Mouse (Mus musculus): ENCODE results near the gene Atpif1. TPM values are rescaled to one million over a fixed set of nuclear protein-coding genes. Genes with fewer than 3 reads are reported as not detected.
A peak's percentile ranks its signal among the peaks of the same experiment; 100 is the strongest.
"Not testable (repeated sequence)": the region's sequence is repeated elsewhere in the genome, so short reads cannot be mapped to it uniquely, and the experiment has no call there.

Atpif1 gene
- polyA plus RNA-seq, 1 experiment, result not detected

DNA sequence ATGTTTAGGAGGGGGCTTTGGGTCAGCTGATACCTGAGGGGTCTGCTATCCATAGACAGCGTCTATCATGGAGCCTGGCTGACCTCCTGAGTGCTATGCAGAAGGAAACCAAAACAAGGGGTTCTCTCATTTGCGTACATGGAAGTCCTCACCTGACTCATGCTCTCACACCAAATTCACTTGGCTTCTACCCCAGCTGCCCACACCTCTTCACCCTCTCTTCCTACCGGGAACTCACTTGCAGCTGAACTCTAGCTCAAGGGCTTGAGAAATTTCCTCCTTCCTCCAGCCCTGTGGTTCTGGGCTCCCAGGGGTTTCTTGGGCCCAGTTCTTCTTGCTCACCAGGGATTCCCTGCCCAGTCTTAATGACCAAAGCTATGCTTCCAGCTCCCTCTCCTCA lies 29.8 kb upstream of the Atpif1 start:
- Histone ChIP-seq H3K4me1 (ENCODE audit: control insufficient read depth, insufficient read depth, low read length) (peaks cover 4% of the 10 kb centered on the region; the same call in 1 of the 2 replicates), H3K27ac (ENCODE audit: insufficient read depth, low read depth, low read length) (no peak overlapping the region), H3K4me3 (ENCODE audit: insufficient read depth, low read depth, low read length) (no peak overlapping the region)
- WGBS, result 72% methylated on average over 3 of the region's 3 CpGs
- TF ChIP-seq POLR2A (IDR thresholded peaks at IDR 0.05; ENCODE audit: insufficient read depth, low read depth, low read length) (no peak), CTCF (IDR thresholded peaks at IDR 0.05; ENCODE audit: insufficient read depth, low read depth, low read length) (no peak)

DNA sequence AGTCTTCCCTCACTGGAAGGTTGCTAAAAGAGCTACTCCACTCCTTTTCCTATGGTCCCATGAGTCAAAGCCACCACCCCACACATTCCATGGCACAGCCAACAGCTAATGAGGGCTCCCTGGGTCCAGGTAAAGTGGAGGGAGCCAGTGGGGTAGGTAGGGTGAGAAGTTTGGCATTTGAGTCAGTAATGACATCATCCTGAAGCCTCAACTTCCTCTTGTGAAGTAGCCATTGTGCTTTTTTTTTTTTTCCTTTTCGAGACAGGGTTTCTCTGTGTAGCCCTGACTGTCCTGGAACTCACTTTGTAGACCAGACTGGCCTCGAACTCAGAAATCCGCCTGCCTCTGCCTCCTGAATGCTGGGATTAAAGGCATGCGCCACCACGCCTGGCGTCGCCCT lies 22.1 kb upstream of the Atpif1 start:
- not testable (repeated sequence) for H3K27ac ChIP-seq (ENCODE audit: insufficient read depth, low read depth, low read length); H3K4me3 ChIP-seq (ENCODE audit: insufficient read depth, low read depth, low read length)
- peaks cover 11% of the 10 kb centered on the region; the same call in 1 of the 2 replicates for H3K4me1 ChIP-seq (ENCODE audit: control insufficient read depth, insufficient read depth, low read length)
- whole genome bisulfite sequencing, result 92% methylated on average over 7 of the region's 7 CpGs

- no peak overlapping the region for H3K27ac ChIP-seq (ENCODE audit: insufficient read depth, low read depth, low read length)
- WGBS, result 63% methylated on average over 8 of the region's 8 CpGs
- H3K4me1 ChIP-seq (ENCODE audit: control insufficient read depth, insufficient read depth, low read length), result peaks cover 11% of the 10 kb centered on the region; the same call in 1 of the 2 replicates
- no peak for TF ChIP-seq CTCF (IDR thresholded peaks at IDR 0.05; ENCODE audit: insufficient read depth, low read depth, low read length)
- no peak for TF ChIP-seq POLR2A (IDR thresholded peaks at IDR 0.05; ENCODE audit: insufficient read depth, low read depth, low read length)
- no peak overlapping the region for H3K4me3 ChIP-seq (ENCODE audit: insufficient read depth, low read depth, low read length)
These were observed 21.2 kb upstream of the Atpif1 start for GRCm38 (mm10) chr4:132554653-132555052.

- Histone ChIP-seq H3K27ac (ENCODE audit: insufficient read depth, low read depth, low read length) (no peak overlapping the region), H3K4me1 (ENCODE audit: control insufficient read depth, insufficient read depth, low read length) (peaks cover 11% of the 10 kb centered on the region; the same call in 1 of the 2 replicates), H3K4me3 (ENCODE audit: insufficient read depth, low read depth, low read length) (no peak overlapping the region)
- no peak for TF ChIP-seq POLR2A (IDR thresholded peaks at IDR 0.05; ENCODE audit: insufficient read depth, low read depth, low read length)
- no peak for TF ChIP-seq CTCF (IDR thresholded peaks at IDR 0.05; ENCODE audit: insufficient read depth, low read depth, low read length)
- WGBS, result 71% methylated on average over 5 of the region's 5 CpGs
These were observed 20.8 kb upstream of the Atpif1 start for GRCm38 (mm10) chr4:132554221-132554620.

- Histone ChIP-seq H3K4me1 (ENCODE audit: control insufficient read depth, insufficient read depth, low read length) (peaks cover 5% of the 10 kb centered on the region; the same call in 1 of the 2 replicates), H3K27ac (ENCODE audit: insufficient read depth, low read depth, low read length) (no peak overlapping the region), H3K4me3 (ENCODE audit: insufficient read depth, low read depth, low read length) (no peak overlapping the region)
- peak; percentile 36; the same call in 1 of the 2 replicates for TF ChIP-seq CTCF (IDR thresholded peaks at IDR 0.05; ENCODE audit: insufficient read depth, low read depth, low read length)
- no peak for TF ChIP-seq POLR2A (IDR thresholded peaks at IDR 0.05; ENCODE audit: insufficient read depth, low read depth, low read length)
- WGBS, result 23% methylated on average over 8 of the region's 8 CpGs
These were observed 12.4 kb upstream of the Atpif1 start for GRCm38 (mm10) chr4:132545851-132546250.

DNA sequence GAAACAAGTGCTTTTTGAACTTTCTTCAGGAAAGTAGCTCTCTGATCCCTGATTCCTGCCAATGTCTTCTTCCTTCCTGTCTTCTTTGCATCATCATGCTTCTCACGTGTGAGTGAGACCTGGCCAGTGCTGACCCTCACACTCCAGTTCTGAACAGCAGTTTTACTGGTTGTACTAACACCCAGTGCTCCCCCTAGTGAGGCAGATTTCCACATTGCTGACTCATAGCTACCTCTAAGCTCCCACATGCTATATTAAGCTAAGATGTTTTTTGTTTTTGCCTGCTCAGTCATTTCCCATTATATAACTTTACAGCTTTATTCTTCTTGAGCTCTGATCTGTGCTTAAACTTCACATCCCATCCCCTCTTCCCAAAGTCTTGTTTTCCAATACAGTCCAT lies 9.3 kb upstream of the Atpif1 start:
- H3K4me1 ChIP-seq (ENCODE audit: control insufficient read depth, insufficient read depth, low read length), result peaks cover 6% of the 10 kb centered on the region; the same call in 1 of the 2 replicates
- 46% methylated on average over 1 of the region's 1 CpGs for WGBS
- no peak overlapping the region for H3K4me3 ChIP-seq (ENCODE audit: insufficient read depth, low read depth, low read length)
- peak overlapping the region; percentile 13; the same call in 1 of the 2 replicates for H3K27ac ChIP-seq (ENCODE audit: insufficient read depth, low read depth, low read length)
- TF ChIP-seq POLR2A (IDR thresholded peaks at IDR 0.05; ENCODE audit: insufficient read depth, low read depth, low read length) (no peak), CTCF (IDR thresholded peaks at IDR 0.05; ENCODE audit: insufficient read depth, low read depth, low read length) (no peak)

GRCm38 (mm10) chr4:132541413-132541812 lies 8.0 kb upstream of the Atpif1 start:
- peaks cover 13% of the 10 kb centered on the region; the same call in 1 of the 2 replicates for H3K4me1 ChIP-seq (ENCODE audit: control insufficient read depth, insufficient read depth, low read length)
- H3K27ac ChIP-seq (ENCODE audit: insufficient read depth, low read depth, low read length), result no peak overlapping the region
- TF ChIP-seq POLR2A (IDR thresholded peaks at IDR 0.05; ENCODE audit: insufficient read depth, low read depth, low read length) (no peak), CTCF (IDR thresholded peaks at IDR 0.05; ENCODE audit: insufficient read depth, low read depth, low read length) (no peak)
- 82% methylated on average over 4 of the region's 4 CpGs for WGBS
- no peak overlapping the region for H3K4me3 ChIP-seq (ENCODE audit: insufficient read depth, low read depth, low read length)

- Histone ChIP-seq H3K4me3 (ENCODE audit: insufficient read depth, low read depth, low read length) (no peak overlapping the region), H3K4me1 (ENCODE audit: control insufficient read depth, insufficient read depth, low read length) (peaks cover 13% of the 10 kb centered on the region; the same call in 1 of the 2 replicates), H3K27ac (ENCODE audit: insufficient read depth, low read depth, low read length) (no peak overlapping the region)
- no peak for TF ChIP-seq POLR2A (IDR thresholded peaks at IDR 0.05; ENCODE audit: insufficient read depth, low read depth, low read length)
- no peak for TF ChIP-seq CTCF (IDR thresholded peaks at IDR 0.05; ENCODE audit: insufficient read depth, low read depth, low read length)
- WGBS, result 47% methylated on average over 5 of the region's 5 CpGs
These were observed 6.0 kb upstream of the Atpif1 start for GRCm38 (mm10) chr4:132539481-132539880.

DNA sequence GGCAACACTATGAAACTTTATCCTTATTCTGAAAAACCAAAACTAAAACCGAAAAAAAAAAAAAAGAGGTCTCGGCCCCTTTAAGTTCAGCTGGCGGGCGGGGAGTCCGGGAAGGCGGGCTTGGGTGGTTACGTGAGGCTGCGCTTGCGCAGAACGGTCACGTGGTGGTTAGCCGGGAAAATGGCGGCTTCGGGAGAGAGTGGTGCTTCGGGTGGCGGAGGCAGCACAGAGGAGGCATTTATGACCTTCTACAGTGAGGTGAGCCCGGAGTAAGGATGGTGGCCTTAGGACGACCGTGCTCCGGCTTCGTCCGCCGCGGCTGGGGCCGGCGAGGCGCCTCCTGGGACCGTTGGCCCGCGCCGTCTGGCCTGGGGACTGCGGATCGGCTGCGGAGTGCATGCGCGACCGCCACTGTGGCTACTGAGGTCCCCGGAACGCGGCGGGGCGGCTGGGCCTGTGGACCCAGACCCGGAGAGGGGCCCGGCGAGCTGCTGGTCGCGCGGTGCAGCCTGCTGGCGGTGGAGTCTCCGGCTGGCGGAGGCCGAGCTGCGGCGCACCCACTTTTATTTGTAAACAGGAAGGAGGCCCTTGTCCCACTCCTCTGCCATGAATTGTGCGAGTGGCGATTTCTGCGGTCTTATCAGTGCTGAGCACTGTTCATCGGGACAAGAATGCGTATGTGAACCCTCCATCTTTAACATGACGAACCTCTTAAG lies 2.1 kb upstream of the Atpif1 start, which contains the start of gene Dnajc8:
Gene Dnajc8, plus strand, starts transcription at position 145 of the 716 bp plus-strand sequence.
- Histone ChIP-seq H3K4me1 (ENCODE audit: control insufficient read depth, insufficient read depth, low read length) (peaks cover 8% of the 10 kb centered on the region; the same call in 1 of the 2 replicates), H3K4me3 (ENCODE audit: insufficient read depth, low read depth, low read length) (peak within 1 kb of the TSS; percentile 95), H3K27ac (ENCODE audit: insufficient read depth, low read depth, low read length) (peak within 1 kb of the TSS; percentile 76)
- WGBS, result under 1% methylated on average over 60 of the region's 60 CpGs
- TF ChIP-seq POLR2A (IDR thresholded peaks at IDR 0.05; ENCODE audit: insufficient read depth, low read depth, low read length) (peak; percentile 76), CTCF (IDR thresholded peaks at IDR 0.05; ENCODE audit: insufficient read depth, low read depth, low read length) (no peak)
